Mouse (Mus musculus) midbrain, embryonic 11.5 days (tissue): Measurements from ENCODE around the gene Tsfm. TPM values are rescaled to one million over a fixed set of nuclear protein-coding genes. Genes with fewer than 3 reads are reported as not detected.
"Not testable (repeated sequence)": the region's sequence is repeated elsewhere in the genome, so short reads cannot be mapped to it uniquely, and the experiment has no call there.

Source experiments
- ATAC-seq: fragments of 200-750 bp; cut with Nextera tagmentation; 2 replicates; pipeline ENCODE4 v1.8.0; 2017; ENCODE audit warnings: moderate TSS enrichment, moderate library complexity; ENCODE audit not compliant: low FRiP score
- DNase-seq: peaks from one replicate; pipeline ENCODE4 v3.0.0; 2015; ENCODE audit warnings: low spot score; ENCODE audit errors: missing footprints
- H3K27ac ChIP-seq: fragments of 300-500 bp; sonication (generic); 2 replicates; pipeline ENCODE4 v1.5.1; 2014; ENCODE audit warnings: low read depth, low read length
- H3K27me3 ChIP-seq: fragments of 300-500 bp; sonication (generic); 2 replicates; pipeline ENCODE4 v1.6.1; 2014; ENCODE audit warnings: mild to moderate bottlenecking, low read length, moderate library complexity, mixed read lengths; ENCODE audit not compliant: control insufficient read depth, insufficient read depth
- H3K36me3 ChIP-seq: fragments of 300-500 bp; sonication (generic); 2 replicates; pipeline ENCODE4 v1.6.1; 2014; ENCODE audit warnings: mild to moderate bottlenecking, low read length, moderate library complexity, mixed read lengths; ENCODE audit not compliant: control insufficient read depth, insufficient read depth
- H3K4me1 ChIP-seq: fragments of 300-500 bp; sonication (generic); 2 replicates; pipeline ENCODE4 v1.6.1; 2014; ENCODE audit warnings: low read length; ENCODE audit not compliant: control insufficient read depth, insufficient read depth
- H3K4me2 ChIP-seq: fragments of 300-500 bp; sonication (generic); 2 replicates; pipeline ENCODE4 v1.6.1; 2014; ENCODE audit warnings: mild to moderate bottlenecking, moderate library complexity
- H3K4me3 ChIP-seq: fragments of 300-500 bp; sonication (generic); 2 replicates; pipeline ENCODE4 v1.5.1; 2014; ENCODE audit warnings: low read depth, low read length
- H3K9ac ChIP-seq: fragments of 300-500 bp; sonication (generic); 2 replicates; pipeline ENCODE4 v1.6.1; 2014; ENCODE audit warnings: low read length
- H3K9me3 ChIP-seq: fragments of 300-500 bp; sonication (generic); 2 replicates; pipeline ENCODE4 v1.6.1; 2016; ENCODE audit warnings: low read length; ENCODE audit not compliant: control insufficient read depth
- WGBS: fragments of 180-500 bp; shearing (Covaris S2); extraction: QIAGEN DNeasy Blood & Tissue Kit; methylation state at CpG from one replicate; pipeline ENCODE4 v1.1.7; 2014; 5-methylcytosine and 5-hydroxymethylcytosine counted together
- polyA plus RNA-seq: library from polyadenylated mRNA; unstranded; fragments of >200 nt; fragmentation: Nextera tagmentation; extraction: Ambion mirVana; gene quantifications from 2 replicates; pipeline ENCODE4 v1.2.1, GENCODE M21; 2014

Gene Tsfm
- polyA plus RNA-seq, 1 experiment from 2014 or later = 80.7 TPM

DNA sequence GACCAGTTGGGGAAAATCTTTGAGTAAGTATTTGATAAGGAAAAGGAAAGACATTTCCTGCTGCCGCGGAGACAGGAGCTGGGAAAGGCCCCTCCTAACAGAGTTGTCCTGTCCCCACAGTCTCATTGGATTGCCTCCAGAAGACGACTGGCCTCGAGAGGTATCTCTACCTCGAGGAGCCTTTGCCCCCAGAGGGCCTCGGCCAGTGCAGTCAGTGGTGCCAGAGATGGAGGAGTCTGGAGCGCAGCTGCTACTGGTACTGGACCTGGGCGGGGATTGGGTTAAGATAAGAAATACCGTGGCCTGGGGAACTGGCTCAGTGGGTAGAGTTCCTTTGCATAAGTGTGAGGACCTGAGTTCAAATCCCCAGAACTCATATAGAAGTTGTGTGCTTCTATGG, 35.3 kb upstream of the Tsfm start:
- H3K4me3 ChIP-seq = no peak overlapping the region
- no peak overlapping the region for H3K27ac ChIP-seq
- WGBS = 89% methylated on average over 9 of the region's 9 CpGs
- H3K9ac ChIP-seq = no peak overlapping the region
- no peak overlapping the region for H3K4me2 ChIP-seq
- H3K9me3 ChIP-seq = no peaks in the 10 kb centered on the region
- H3K4me1 ChIP-seq = peaks cover 23% of the 10 kb centered on the region
- H3K27me3 ChIP-seq = no peaks in the 10 kb centered on the region; the same call in 1 of the 2 replicates
- DNase-seq (no peak), ATAC-seq (no peak)
- peaks cover 32% of the 10 kb centered on the region for H3K36me3 ChIP-seq

DNA sequence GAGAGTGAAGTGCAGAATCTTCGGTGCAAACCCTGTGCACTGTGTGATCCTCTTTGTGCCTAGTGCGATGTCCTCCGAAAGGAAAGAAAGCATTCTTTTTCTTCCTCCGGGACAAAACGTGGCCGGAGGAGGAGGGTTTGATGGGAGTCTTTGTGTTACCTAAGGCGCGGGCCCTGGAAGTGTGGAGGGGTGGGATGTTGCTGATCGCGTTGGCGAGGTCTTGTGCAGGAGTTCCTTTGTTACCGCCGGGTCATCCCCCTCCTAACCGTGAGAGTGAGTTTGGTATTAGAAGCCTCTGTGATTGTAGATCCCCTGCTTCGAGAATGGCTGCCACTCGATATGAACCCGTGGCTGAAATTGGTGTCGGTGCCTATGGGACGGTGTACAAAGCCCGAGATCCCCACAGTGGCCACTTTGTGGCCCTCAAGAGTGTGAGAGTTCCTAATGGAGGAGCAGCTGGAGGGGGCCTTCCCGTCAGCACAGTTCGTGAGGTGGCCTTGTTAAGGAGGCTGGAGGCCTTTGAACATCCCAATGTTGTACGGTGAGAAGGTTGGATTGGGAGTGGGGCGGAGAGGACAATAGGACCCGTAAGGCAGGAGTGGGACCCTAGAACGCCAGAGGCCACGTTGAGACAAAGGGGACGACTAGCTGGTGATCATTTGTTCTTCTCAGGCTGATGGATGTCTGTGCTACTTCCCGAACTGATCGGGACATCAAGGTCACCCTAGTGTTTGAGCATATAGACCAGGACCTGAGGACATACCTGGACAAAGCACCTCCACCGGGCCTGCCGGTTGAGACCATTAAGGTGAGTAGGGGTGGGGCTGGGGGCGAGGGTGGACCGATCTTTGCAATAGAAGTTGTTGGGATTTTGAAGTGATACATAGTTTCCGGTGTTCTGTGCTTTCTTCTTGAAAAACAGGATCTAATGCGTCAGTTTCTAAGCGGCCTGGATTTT, 33.6 kb upstream of the Tsfm start:
- Histone ChIP-seq H3K27me3 (no peaks in the 10 kb centered on the region; the same call in 1 of the 2 replicates), H3K4me1 (peaks cover 28% of the 10 kb centered on the region), H3K9ac (peak overlapping the region; percentile 100), H3K27ac (peak overlapping the region; percentile 82), H3K4me3 (peak overlapping the region; percentile 65), H3K36me3 (peaks cover 32% of the 10 kb centered on the region), H3K9me3 (no peaks in the 10 kb centered on the region), H3K4me2 (peak overlapping the region; percentile 77)
- 18% methylated on average over 37 of the region's 37 CpGs for WGBS
- DNase-seq (peak; percentile 95), ATAC-seq (no peak)

DNA sequence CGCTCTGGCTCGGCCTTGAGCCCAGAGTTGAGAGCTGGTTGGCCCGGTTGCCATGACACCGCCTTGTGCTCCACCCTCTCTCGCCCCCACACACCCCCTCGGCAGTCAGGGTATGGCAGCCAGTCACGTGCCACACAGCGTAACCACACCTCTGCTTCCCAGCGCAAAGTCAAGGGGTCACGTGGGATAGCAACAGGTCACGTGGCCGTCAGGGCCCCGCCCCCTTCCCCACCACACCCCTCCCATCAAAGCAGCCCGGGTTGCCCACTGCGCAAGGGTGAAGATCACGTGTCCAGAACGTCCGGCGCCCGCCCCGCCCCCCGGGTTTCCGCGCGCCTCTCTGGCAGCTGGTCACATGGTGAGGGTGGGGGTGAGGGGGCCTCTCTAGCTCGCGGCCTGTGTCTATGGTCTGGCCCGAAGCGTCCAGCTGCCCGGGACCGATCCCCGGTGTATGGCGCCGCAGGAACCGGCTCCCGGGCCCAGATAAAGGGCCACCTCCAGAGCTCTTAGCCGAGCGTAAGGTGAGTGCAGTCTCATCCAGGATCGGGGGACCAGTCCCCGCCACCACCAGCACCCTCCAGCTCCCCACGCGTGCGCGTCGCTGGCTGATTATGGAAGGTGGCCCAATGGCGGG, 32.7 kb upstream of the Tsfm start, which contains the start of gene Cdk4:
Cdk4 (plus strand) TSS at position 296 of the 634 bp plus-strand sequence.
- WGBS = under 1% methylated on average over 46 of the region's 46 CpGs
- Histone ChIP-seq H3K9me3 (no peaks in the 10 kb centered on the region), H3K4me1 (peaks cover 27% of the 10 kb centered on the region), H3K9ac (peak within 1 kb of the TSS; percentile 100), H3K36me3 (peaks cover 32% of the 10 kb centered on the region), H3K4me3 (peak within 1 kb of the TSS; percentile 65), H3K4me2 (peak within 1 kb of the TSS; percentile 77), H3K27ac (peak within 1 kb of the TSS; percentile 82), H3K27me3 (no peaks in the 10 kb centered on the region; the same call in 1 of the 2 replicates)
- DNase-seq (peak; percentile 100), ATAC-seq (peak; percentile 93)

DNA sequence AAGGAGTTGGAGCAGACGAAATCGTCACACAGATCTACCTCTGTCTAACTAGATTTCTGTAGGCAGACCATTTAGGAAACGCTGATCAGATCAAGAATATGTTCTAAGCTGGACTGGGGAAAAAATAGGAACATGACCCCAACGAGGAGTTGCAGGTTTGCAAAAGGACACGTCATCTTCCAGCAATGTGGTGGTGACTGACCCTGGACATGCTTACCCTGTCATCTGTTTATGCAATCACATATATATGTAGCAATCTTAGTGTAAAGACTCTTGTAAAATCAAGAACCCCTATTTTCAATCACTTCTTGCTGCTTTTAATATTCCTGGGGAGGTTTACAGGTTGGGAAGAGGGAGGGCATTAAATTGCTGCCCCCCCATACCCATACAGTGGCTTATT, 31.9 kb upstream of the Tsfm start:
- no peak overlapping the region for H3K4me2 ChIP-seq

DNA sequence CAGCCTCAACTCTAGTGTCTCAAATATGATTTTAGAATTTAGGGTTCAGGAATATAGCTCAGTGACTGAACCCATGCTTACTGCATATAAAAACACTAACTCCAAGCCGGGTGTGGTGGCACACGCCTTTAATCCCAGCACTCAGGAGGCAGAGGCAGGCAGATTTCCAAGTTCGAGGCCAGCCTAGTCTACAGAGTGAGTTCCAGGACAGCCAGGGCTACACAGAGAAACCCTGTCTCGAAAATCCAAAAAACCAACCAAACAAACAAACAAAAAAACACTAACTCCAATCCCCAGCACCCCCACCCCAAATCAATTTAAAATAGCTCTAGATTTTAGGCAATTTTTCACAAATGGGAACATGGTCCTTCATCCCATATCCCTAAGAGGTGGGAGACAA, 31.5 kb upstream of the Tsfm start:
- Histone ChIP-seq H3K36me3 (peaks cover 29% of the 10 kb centered on the region), H3K4me1 (peaks cover 32% of the 10 kb centered on the region)
- H3K27ac ChIP-seq, H3K4me3 ChIP-seq, ATAC-seq, H3K9ac ChIP-seq, H3K27me3 ChIP-seq, H3K9me3 ChIP-seq, H3K4me2 ChIP-seq, DNase-seq: not testable (repeated sequence)
- 82% methylated on average over 4 of the region's 4 CpGs for WGBS

More for the DNA sequence above, 31.9 kb upstream of the Tsfm start:
- Histone ChIP-seq H3K4me1 (peaks cover 32% of the 10 kb centered on the region), H3K4me3 (no peak overlapping the region), H3K9ac (no peak overlapping the region), H3K9me3 (no peaks in the 10 kb centered on the region), H3K36me3 (peaks cover 30% of the 10 kb centered on the region), H3K27me3 (no peaks in the 10 kb centered on the region; the same call in 1 of the 2 replicates), H3K27ac (no peak overlapping the region; the same call in 1 of the 2 replicates)
- no peak for ATAC-seq
- 81% methylated on average over 5 of the region's 5 CpGs for WGBS
- DNase-seq = no peak

DNA sequence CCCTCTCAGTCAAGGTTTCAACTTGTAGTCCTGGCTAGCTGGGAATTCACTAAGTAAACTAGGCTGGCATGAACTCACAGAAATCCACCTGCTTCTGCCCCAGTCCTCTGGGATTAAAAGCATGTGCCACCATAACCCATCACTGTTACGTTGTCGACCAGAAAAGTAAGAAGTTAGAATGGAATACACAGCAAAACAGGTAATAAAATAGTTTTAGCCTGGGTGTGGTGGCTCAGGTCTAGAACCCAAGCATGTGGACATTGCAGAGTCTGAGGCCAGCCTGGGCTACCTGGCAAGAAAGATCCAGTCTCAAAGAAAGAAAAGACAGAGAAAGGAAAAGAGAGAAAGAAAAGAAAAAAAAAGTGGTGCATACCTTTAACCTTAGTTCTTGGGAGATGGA, 30.9 kb upstream of the Tsfm start:
- H3K36me3 ChIP-seq = peaks cover 25% of the 10 kb centered on the region
- no peaks in the 10 kb centered on the region; the same call in 1 of the 2 replicates for H3K27me3 ChIP-seq
- H3K27ac ChIP-seq = no peak overlapping the region
- peaks cover 32% of the 10 kb centered on the region for H3K4me1 ChIP-seq
- WGBS = 74% methylated on average over 2 of the region's 2 CpGs
- H3K4me2 ChIP-seq = 0 out of 2 replicates have a peak overlapping the region, but pooled peaks have one; percentile 4
- no peak overlapping the region for H3K9ac ChIP-seq
- no peak for DNase-seq
- no peaks in the 10 kb centered on the region for H3K9me3 ChIP-seq
- ATAC-seq = no peak
- no peak overlapping the region for H3K4me3 ChIP-seq

DNA sequence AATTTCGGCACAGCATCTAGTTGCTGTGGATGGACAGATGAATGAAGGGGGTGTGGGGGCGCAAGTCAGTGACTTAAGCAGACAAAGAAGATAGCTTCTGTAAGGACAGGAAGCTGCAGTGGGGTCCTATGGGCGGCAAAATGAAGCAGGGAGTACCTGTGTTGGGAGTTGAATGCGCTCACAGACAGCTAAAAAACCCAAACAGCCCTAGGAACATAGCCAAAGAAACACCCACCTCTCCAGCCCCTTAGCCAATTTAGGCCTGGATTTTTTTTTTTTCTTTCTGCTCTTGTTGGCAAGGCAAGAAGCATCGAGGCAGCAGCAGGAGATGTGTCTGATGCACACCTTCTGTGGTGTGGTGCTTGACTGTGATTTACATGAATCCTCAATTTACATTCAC, 30.4 kb upstream of the Tsfm start:
- no peak overlapping the region for H3K27ac ChIP-seq
- no peaks in the 10 kb centered on the region; the same call in 1 of the 2 replicates for H3K27me3 ChIP-seq
- H3K4me1 ChIP-seq = peaks cover 32% of the 10 kb centered on the region
- H3K9me3 ChIP-seq = no peaks in the 10 kb centered on the region
- 0 out of 2 replicates have a peak overlapping the region, but pooled peaks have one; percentile 78 for H3K4me3 ChIP-seq
- H3K9ac ChIP-seq = no peak overlapping the region
- ATAC-seq (no peak), DNase-seq (no peak)
- 26% methylated on average over 5 of the region's 5 CpGs for WGBS
- H3K36me3 ChIP-seq = peaks cover 24% of the 10 kb centered on the region
- H3K4me2 ChIP-seq = peak overlapping the region; percentile 93

DNA sequence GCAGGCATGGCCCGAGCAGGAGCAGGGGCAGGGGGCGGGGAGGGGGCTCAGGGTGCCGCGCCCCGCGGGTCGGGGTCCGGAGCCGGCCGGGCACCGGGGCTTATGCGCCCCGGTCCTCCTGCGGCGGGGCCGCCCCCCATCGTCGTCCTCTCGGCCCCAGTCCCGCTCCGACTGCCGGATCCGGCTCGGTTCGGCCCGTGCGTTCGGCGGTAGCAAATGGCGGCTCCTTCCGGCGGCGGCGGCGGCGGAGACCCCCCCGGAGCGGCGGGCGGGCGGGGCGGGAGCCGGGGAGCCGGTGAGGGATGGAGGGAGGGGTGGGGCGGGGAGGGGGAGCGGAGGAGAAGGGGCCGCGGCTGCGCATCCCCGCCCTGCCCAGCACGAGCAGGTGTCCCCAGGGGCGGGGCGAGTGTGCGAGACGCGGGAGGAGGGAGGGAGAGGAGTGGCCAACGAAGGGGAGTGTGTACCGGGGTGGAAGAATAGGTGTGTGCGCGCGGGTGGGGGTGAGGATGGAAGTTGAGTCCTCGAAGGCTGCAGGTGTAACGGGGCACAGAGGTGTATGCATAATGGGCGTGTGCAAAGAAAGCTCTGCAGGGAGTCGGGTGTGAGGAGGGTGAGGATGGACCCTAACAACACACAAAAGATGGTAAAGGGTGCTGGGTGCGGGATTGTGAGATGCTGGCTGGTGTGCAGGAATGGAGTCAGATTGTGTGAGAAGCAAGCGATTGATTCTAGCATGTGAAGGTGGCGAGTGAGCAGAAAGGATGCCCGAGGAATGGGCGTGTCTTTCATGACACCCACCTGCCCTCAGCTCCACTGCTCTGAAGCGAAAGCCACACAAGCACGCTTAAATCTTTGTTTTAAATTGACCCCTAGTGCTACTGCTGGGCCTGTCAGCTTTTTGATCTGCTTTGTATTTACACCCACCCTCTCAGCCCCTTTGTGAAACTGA, 29.6 kb upstream of the Tsfm start, which contains the start of gene March9:
March9 (minus strand) TSS at position 217 of the 949 bp plus-strand sequence.
- DNase-seq (peak; percentile 94), ATAC-seq (peak; percentile 28)
- WGBS = under 1% methylated on average over 42 of the region's 72 CpGs
- Histone ChIP-seq H3K4me1 (peaks cover 32% of the 10 kb centered on the region), H3K4me2 (peak within 1 kb of the TSS; percentile 93), H3K27me3 (no peaks in the 10 kb centered on the region; the same call in 1 of the 2 replicates), H3K27ac (peak within 1 kb of the TSS; percentile 79), H3K4me3 (peak within 1 kb of the TSS; percentile 78), H3K9ac (peak within 1 kb of the TSS; percentile 90), H3K9me3 (no peaks in the 10 kb centered on the region), H3K36me3 (peaks cover 18% of the 10 kb centered on the region)
